Mouse (Mus musculus) megakaryocyte, adult 5-6 weeks (primary cell): ENCODE data around the gene Gm36176. TPM values are rescaled to one million over a fixed set of nuclear protein-coding genes. Genes with fewer than 3 reads are reported as not detected.

Experiments used
- ATAC-seq: 2 replicates; pipeline ENCODE4 v1.8.0; 2016; ENCODE audit warnings: mild to moderate bottlenecking, inconsistent platforms; ENCODE audit not compliant: poor library complexity, severe bottlenecking
- total RNA-seq, 2 experiments: library from RNA; stranded (forward) in 1 of 2; stranded (reverse) in 1 of 2; fragments of 153-499, 151-499 nt in 1 of 2; fragments of 221-1000, 200-1000 nt in 1 of 2; gene quantifications; 2 replicates each; pipeline versions ENCODE4 v1.2.3 to v1.2.4; 2015 to 2017

The Gm36176 gene
- total RNA-seq, 2 experiments from 2014 or later, result not detected

DNA sequence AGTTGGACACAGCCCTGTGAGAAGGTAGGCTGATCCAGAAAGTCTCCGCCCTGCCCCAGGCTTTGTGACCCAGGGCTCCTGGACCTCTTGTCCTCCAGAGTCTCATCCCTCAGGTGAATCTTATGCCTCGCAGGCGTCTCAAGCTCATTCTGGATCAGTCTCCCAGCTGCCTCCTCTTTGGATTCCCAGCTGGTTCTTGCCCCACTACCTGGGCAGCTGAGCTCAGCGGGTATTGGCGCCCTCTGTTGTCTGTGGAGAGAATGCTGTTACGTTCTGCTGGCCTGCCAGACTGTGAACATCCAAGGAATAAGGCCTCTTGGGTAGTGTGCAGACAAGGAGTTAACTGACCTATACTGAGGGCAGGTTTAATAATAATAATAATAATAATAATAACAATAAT lies 32.4 kb downstream of the Gm36176 start:
- ATAC-seq, result no peak

- peak; percentile 62 for ATAC-seq
These were observed 33.7 kb downstream of the Gm36176 start for GRCm38 (mm10) chr10:77880305-77880704.

- no peak for ATAC-seq
These were observed 36.0 kb downstream of the Gm36176 start for GRCm38 (mm10) chr10:77882553-77882952.

DNA sequence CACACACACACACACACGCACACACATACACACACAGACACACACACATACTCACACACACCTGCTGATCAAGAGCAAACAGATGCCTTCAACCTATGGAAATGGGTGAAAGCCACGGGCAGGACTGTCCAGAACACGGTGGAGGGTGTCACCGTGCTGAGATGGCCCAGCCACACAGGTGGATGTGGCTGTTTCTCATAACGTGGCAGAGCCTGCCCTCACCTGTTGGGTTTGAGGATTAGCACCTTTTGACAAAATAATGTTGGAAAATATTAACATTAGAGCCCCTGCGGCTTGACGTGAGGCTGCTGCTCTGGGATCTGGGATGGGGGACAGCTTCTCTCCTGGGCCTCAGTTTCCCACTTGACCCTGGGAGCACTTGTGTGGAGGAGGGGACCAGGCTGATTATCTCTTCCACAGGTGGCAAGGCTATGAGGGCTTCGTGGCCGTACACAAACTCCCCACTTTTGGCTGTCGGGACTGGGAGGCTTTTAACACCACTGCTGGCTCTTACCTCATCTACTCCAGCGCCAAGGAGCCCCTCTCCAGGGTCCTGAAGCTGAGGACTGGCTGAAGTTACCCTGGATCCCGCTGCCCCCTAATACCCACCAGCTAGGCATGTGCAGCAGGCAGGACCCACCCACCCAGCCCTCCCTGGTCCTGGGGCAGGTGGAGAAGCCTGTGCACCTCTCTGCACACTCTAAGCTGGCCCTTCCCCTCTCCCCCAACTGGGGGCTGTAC lies 39.6 kb downstream of the Gm36176 start:
- ATAC-seq, result no peak

DNA sequence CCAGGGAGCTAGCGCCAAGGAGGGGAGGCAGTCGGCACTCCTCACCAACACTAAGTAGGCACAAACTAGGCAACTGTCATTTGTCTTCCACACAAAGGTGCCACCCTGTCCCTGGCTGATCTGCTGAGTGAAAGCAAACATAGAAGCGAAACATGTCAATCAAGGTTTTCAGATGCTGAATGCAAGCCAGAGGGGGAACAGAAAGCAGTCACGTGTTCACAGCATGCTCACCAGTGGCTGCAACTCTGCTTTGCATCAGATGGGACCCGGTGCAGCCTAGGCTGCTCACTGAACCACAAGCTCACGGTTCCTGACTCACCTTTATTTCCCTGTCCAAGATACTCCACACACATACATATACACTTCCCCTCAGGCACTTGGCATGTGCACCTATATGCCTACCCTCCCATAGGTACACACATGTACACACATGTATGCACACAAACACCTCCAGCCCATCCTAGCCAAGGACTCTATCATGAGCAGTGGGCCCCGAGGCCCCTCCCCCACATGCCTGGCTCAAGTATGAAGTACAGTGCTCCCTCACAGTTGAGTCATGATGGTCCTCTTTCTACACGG lies 44.5 kb downstream of the Gm36176 start:
- ATAC-seq, result no peak

- ATAC-seq, result no peak
These were observed 49.0 kb downstream of the Gm36176 start for GRCm38 (mm10) chr10:77895562-77895961.

Other genes starting within 250 kb of the Gm36176 start
Only the 30 nearest of the 33 such genes appear.
- not detected in 2 replicates for gene Tspear, start 160.2 kb upstream of the Gm36176 start, total RNA-seq (2015)
- not detected in 2 replicates for gene Tspear, start 160.2 kb upstream of the Gm36176 start, total RNA-seq (2017)
- gene Gm19402, start 156.0 kb upstream of the Gm36176 start, total RNA-seq (2015), result not detected in 2 replicates
- gene Gm19402, start 156.0 kb upstream of the Gm36176 start, total RNA-seq (2017), result not detected in 2 replicates
- not detected in 2 replicates for gene Gm9508, start 149.6 kb upstream of the Gm36176 start, total RNA-seq (2015)
- gene Gm9508, start 149.6 kb upstream of the Gm36176 start, total RNA-seq (2017), result not detected in 2 replicates
- gene Gm10272, start 140.2 kb upstream of the Gm36176 start, total RNA-seq (2015), result not detected in 2 replicates
- not detected in 2 replicates for gene Gm10272, start 140.2 kb upstream of the Gm36176 start, total RNA-seq (2017)
- gene Gm10024, start 135.3 kb upstream of the Gm36176 start, total RNA-seq (2015), result not detected in 2 replicates
- not detected in 2 replicates for gene Gm10024, start 135.3 kb upstream of the Gm36176 start, total RNA-seq (2017)
- not detected in 2 replicates for gene Gm10142, start 131.0 kb upstream of the Gm36176 start, total RNA-seq (2015)
- not detected in 2 replicates for gene Gm10142, start 131.0 kb upstream of the Gm36176 start, total RNA-seq (2017)
- not detected in 2 replicates for gene Krtap12-1, start 126.2 kb upstream of the Gm36176 start, total RNA-seq (2015)
- gene Krtap12-1, start 126.2 kb upstream of the Gm36176 start, total RNA-seq (2017), result not detected in 2 replicates
- gene Gm10100, start 120.3 kb upstream of the Gm36176 start, total RNA-seq (2015), result not detected in 2 replicates
- gene Gm10100, start 120.3 kb upstream of the Gm36176 start, total RNA-seq (2017), result not detected in 2 replicates
- not detected in 2 replicates for gene Gm18596, start 104.2 kb upstream of the Gm36176 start, total RNA-seq (2015)
- not detected in 2 replicates for gene Gm18596, start 104.2 kb upstream of the Gm36176 start, total RNA-seq (2017)
- gene Gm9736, start 95.4 kb upstream of the Gm36176 start, total RNA-seq (2015), result not detected in 2 replicates
- not detected in 2 replicates for gene Gm9736, start 95.4 kb upstream of the Gm36176 start, total RNA-seq (2017)
- gene Gm3233, start 87.1 kb upstream of the Gm36176 start, total RNA-seq (2015), result not detected in 2 replicates
- gene Gm3233, start 87.1 kb upstream of the Gm36176 start, total RNA-seq (2017), result not detected in 2 replicates
- gene Gm3238, start 75.5 kb upstream of the Gm36176 start, total RNA-seq (2015), result not detected in 2 replicates
- not detected in 2 replicates for gene Gm3238, start 75.5 kb upstream of the Gm36176 start, total RNA-seq (2017)
- gene Gm7138, start 69.9 kb upstream of the Gm36176 start, total RNA-seq (2015), result not detected in 2 replicates
- gene Gm7138, start 69.9 kb upstream of the Gm36176 start, total RNA-seq (2017), result not detected in 2 replicates
- not detected in 2 replicates for gene Gm3250, start 64.3 kb upstream of the Gm36176 start, total RNA-seq (2015)
- not detected in 2 replicates for gene Gm3250, start 64.3 kb upstream of the Gm36176 start, total RNA-seq (2017)
- gene Gm7137, start 58.6 kb upstream of the Gm36176 start, total RNA-seq (2015), result not detected in 2 replicates
- not detected in 2 replicates for gene Gm7137, start 58.6 kb upstream of the Gm36176 start, total RNA-seq (2017)
- not detected in 2 replicates for gene Gm9639, start 51.7 kb upstream of the Gm36176 start, total RNA-seq (2015)
- not detected in 2 replicates for gene Gm9639, start 51.7 kb upstream of the Gm36176 start, total RNA-seq (2017)
- not detected in 2 replicates for gene Gm19668, start 47.7 kb upstream of the Gm36176 start, total RNA-seq (2015)
- gene Gm19668, start 47.7 kb upstream of the Gm36176 start, total RNA-seq (2017), result not detected in 2 replicates
- gene Gm9507, start 35.0 kb upstream of the Gm36176 start, total RNA-seq (2015), result not detected in 2 replicates
- not detected in 2 replicates for gene Gm9507, start 35.0 kb upstream of the Gm36176 start, total RNA-seq (2017)
- not detected in 2 replicates for gene Gm2696, start 32.1 kb upstream of the Gm36176 start, total RNA-seq (2015)
- not detected in 2 replicates for gene Gm2696, start 32.1 kb upstream of the Gm36176 start, total RNA-seq (2017)
- gene Krtap10-4, start 19.7 kb upstream of the Gm36176 start, total RNA-seq (2015), result not detected in 2 replicates
- gene Krtap10-4, start 19.7 kb upstream of the Gm36176 start, total RNA-seq (2017), result not detected in 2 replicates
- not detected in 2 replicates for gene Krtap10-10, start 10.9 kb upstream of the Gm36176 start, total RNA-seq (2015)
- not detected in 2 replicates for gene Krtap10-10, start 10.9 kb upstream of the Gm36176 start, total RNA-seq (2017)
- not detected in 2 replicates for gene Gm10318, start 6.1 kb downstream of the Gm36176 start, total RNA-seq (2015)
- not detected in 2 replicates for gene Gm10318, start 6.1 kb downstream of the Gm36176 start, total RNA-seq (2017)
- gene Gm3285, start 15.2 kb downstream of the Gm36176 start, total RNA-seq (2015), result not detected in 2 replicates
- not detected in 2 replicates for gene Gm3285, start 15.2 kb downstream of the Gm36176 start, total RNA-seq (2017)
- gene Lrrc3, start 55.7 kb downstream of the Gm36176 start, total RNA-seq (2015), result 0.07 TPM in 1 of 2 replicates, not detected in the other
- not detected in 2 replicates for gene Lrrc3, start 55.7 kb downstream of the Gm36176 start, total RNA-seq (2017)
- gene Trpm2, start 123.8 kb downstream of the Gm36176 start, total RNA-seq (2015), result 15.2 and 20.7 TPM in 2 replicates
- 33.5 and 35.8 TPM in 2 replicates for gene Trpm2, start 123.8 kb downstream of the Gm36176 start, total RNA-seq (2017)
- 9.1 and 12.3 TPM in 2 replicates for gene 1810043G02Rik, start 131.7 kb downstream of the Gm36176 start, total RNA-seq (2015)
- 12.2 and 15.8 TPM in 2 replicates for gene 1810043G02Rik, start 131.7 kb downstream of the Gm36176 start, total RNA-seq (2017)
- gene Pfkl, start 163.3 kb downstream of the Gm36176 start, total RNA-seq (2015), result 6.9 and 7.0 TPM in 2 replicates
- gene Pfkl, start 163.3 kb downstream of the Gm36176 start, total RNA-seq (2017), result 13.6 and 16.9 TPM in 2 replicates
- 2.5 TPM in 1 of 2 replicates, not detected in the other for gene Dnmt3l, start 195.1 kb downstream of the Gm36176 start, total RNA-seq (2015)
- 0.37 TPM in 1 of 2 replicates, not detected in the other for gene Dnmt3l, start 195.1 kb downstream of the Gm36176 start, total RNA-seq (2017)
- not detected in 2 replicates for gene Aire, start 196.8 kb downstream of the Gm36176 start, total RNA-seq (2015)
- gene Aire, start 196.8 kb downstream of the Gm36176 start, total RNA-seq (2017), result not detected in 2 replicates
- gene Icosl, start 222.5 kb downstream of the Gm36176 start, total RNA-seq (2015), result 29.3 and 34.3 TPM in 2 replicates
- gene Icosl, start 222.5 kb downstream of the Gm36176 start, total RNA-seq (2017), result 20.8 and 24.4 TPM in 2 replicates